Mouse (Mus musculus) midbrain, embryonic 11.5 days (tissue): ENCODE measurements at regions not wholly inside any gene's neighbourhood (a gene's known extent, or its start where the extent isn't known, plus 50 kb on each side); places are given as distances from the start of the nearest gene placed in this dataset.

Experiments
- ATAC-seq: fragments of 200-750 bp; cut with Nextera tagmentation; 2 replicates; pipeline ENCODE4 v1.8.0; 2017; ENCODE audit warnings: moderate TSS enrichment, moderate library complexity; ENCODE audit not compliant: low FRiP score
- DNase-seq: peaks from one replicate; pipeline ENCODE4 v3.0.0; 2015; ENCODE audit warnings: low spot score; ENCODE audit errors: missing footprints
- H3K27ac ChIP-seq: fragments of 300-500 bp; sonication (generic); 2 replicates; pipeline ENCODE4 v1.5.1; 2014; ENCODE audit warnings: low read depth, low read length
- H3K27me3 ChIP-seq: fragments of 300-500 bp; sonication (generic); 2 replicates; pipeline ENCODE4 v1.6.1; 2014; ENCODE audit warnings: mild to moderate bottlenecking, low read length, moderate library complexity, mixed read lengths; ENCODE audit not compliant: control insufficient read depth, insufficient read depth
- H3K36me3 ChIP-seq: fragments of 300-500 bp; sonication (generic); 2 replicates; pipeline ENCODE4 v1.6.1; 2014; ENCODE audit warnings: mild to moderate bottlenecking, low read length, moderate library complexity, mixed read lengths; ENCODE audit not compliant: control insufficient read depth, insufficient read depth
- H3K4me1 ChIP-seq: fragments of 300-500 bp; sonication (generic); 2 replicates; pipeline ENCODE4 v1.6.1; 2014; ENCODE audit warnings: low read length; ENCODE audit not compliant: control insufficient read depth, insufficient read depth
- H3K4me2 ChIP-seq: fragments of 300-500 bp; sonication (generic); 2 replicates; pipeline ENCODE4 v1.6.1; 2014; ENCODE audit warnings: mild to moderate bottlenecking, moderate library complexity
- H3K4me3 ChIP-seq: fragments of 300-500 bp; sonication (generic); 2 replicates; pipeline ENCODE4 v1.5.1; 2014; ENCODE audit warnings: low read depth, low read length
- H3K9ac ChIP-seq: fragments of 300-500 bp; sonication (generic); 2 replicates; pipeline ENCODE4 v1.6.1; 2014; ENCODE audit warnings: low read length
- H3K9me3 ChIP-seq: fragments of 300-500 bp; sonication (generic); 2 replicates; pipeline ENCODE4 v1.6.1; 2016; ENCODE audit warnings: low read length; ENCODE audit not compliant: control insufficient read depth
- WGBS: fragments of 180-500 bp; shearing (Covaris S2); extraction: QIAGEN DNeasy Blood & Tissue Kit; methylation state at CpG from one replicate; pipeline ENCODE4 v1.1.7; 2014; 5-methylcytosine and 5-hydroxymethylcytosine counted together

- Histone ChIP-seq H3K27ac (no peak overlapping the region), H3K4me3 (no peak overlapping the region), H3K4me1 (peaks cover 3% of the 10 kb centered on the region; the same call in 1 of the 2 replicates), H3K27me3 (no peaks in the 10 kb centered on the region), H3K9ac (no peak overlapping the region), H3K36me3 (no peaks in the 10 kb centered on the region), H3K4me2 (no peak overlapping the region), H3K9me3 (no peaks in the 10 kb centered on the region)
- ATAC-seq (peak; percentile 96), DNase-seq (peak; percentile 88)
- WGBS: 22% methylated on average over 2 of the region's 2 CpGs
Measured at GRCm38 (mm10) chr8:97942921-97943320, 1473.3 kb downstream of the Cdh8 start.

DNA sequence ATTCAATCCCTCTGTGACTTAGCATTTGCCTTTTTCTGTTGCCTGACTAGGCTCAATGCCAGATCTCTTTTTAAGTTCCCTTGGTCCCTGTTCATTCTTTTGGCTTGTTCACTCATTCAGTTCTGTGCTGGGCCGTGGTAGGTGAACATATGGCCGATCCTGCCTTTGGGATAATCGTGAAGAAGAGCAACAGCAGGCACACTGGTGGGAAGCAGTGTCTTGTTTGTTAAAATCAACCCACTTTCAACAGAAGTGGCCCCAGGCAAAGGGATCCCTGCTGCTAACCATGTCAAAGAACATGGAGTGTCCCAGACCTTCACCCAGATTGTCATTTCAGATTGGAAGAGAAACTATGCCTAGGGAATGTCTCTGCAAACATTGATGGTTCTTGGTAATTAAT lies 1479.4 kb downstream of the Cdh8 start:
- Histone ChIP-seq H3K27me3 (no peaks in the 10 kb centered on the region), H3K9me3 (no peaks in the 10 kb centered on the region), H3K36me3 (no peaks in the 10 kb centered on the region), H3K4me1 (no peaks in the 10 kb centered on the region), H3K9ac (no peak overlapping the region), H3K4me2 (no peak overlapping the region), H3K27ac (no peak overlapping the region), H3K4me3 (no peak overlapping the region)
- DNase-seq: no peak
- WGBS: 80% methylated on average over 3 of the region's 3 CpGs
- ATAC-seq: no peak
